Mouse (Mus musculus) right cerebral cortex, adult 2 months (tissue): ENCODE measurements around the gene Gabbr1.

Experiments used
- DNase-seq, 2 experiments: peaks; one replicate each; pipeline ENCODE4 v3.0.0; 2021 to 2022; ENCODE audit warnings: low spot score in 2 of 2

The Gabbr1 gene

DNA sequence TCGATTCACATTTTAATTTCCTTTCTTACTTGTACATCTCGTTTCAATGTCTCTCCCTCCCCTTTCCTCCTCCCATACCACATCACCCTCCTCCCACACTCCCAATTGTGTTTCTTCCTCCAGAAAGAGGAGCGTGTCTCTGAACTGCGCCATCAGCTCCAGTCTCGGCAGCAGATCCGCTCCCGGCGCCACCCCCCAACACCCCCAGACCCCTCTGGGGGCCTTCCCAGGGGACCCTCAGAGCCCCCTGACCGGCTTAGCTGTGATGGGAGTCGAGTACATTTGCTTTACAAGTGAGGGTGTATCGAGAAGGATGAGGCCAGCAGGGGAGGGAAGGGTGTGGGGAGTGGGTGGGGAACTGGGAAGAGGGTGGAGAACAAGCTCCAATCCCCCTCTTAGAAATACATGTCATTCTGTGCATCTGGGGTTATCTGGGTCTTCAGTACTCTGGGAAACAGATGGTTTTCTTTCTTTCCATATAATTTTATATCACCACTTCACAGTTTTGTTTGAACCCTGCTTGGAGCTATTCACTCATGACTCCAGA, 27.0 kb downstream of the Gabbr1 start:
- DNase-seq: no peak

DNA sequence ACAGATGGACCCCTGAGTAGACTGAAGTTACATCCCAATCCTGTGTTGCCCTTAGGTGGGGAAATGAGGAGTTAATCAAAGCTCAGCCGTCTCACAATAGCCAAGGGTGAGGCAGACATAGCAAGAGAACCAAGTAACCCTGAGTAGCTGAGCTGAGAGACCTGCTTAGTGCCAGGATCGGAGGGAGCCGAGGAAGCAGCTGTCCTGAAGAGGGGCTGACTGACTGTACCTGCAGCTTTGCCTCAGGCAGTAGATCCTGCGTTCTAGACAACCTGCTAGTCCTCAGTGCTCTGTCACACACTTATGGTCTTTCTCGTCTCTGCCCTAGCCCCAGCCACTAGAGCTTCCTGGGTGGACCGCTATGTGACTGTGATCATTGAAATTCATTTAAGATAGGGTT, 29.4 kb downstream of the Gabbr1 start:
- DNase-seq: no peak

DNA sequence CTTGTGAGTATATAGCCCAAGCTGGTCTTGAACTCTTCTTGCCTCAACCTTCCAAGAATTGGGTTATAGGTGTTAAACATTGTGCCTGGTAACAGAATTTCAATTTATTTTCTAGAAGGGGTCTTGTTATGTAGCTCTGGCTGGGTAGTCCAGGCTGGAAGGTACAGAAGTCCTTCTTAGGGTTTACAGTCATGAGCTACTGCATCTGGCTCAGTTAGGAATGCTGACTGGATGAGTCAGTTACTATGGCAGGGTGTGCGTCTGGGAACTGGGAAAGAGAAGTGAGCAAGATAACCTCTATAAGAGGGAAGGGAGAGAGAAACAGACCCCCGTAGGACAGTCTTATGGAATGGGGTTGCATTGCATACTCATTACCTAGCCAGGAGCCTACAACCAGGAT, 30.0 kb downstream of the Gabbr1 start:
- no peak for DNase-seq

GRCm38 (mm10) chr17:37078193-37078592, 32.4 kb downstream of the Gabbr1 start:
- DNase-seq: no peak

- DNase-seq: no peak
Measured at GRCm38 (mm10) chr17:37078990-37079389, 33.2 kb downstream of the Gabbr1 start.

GRCm38 (mm10) chr17:37080119-37080518, 34.4 kb downstream of the Gabbr1 start:
- no peak for DNase-seq

DNA sequence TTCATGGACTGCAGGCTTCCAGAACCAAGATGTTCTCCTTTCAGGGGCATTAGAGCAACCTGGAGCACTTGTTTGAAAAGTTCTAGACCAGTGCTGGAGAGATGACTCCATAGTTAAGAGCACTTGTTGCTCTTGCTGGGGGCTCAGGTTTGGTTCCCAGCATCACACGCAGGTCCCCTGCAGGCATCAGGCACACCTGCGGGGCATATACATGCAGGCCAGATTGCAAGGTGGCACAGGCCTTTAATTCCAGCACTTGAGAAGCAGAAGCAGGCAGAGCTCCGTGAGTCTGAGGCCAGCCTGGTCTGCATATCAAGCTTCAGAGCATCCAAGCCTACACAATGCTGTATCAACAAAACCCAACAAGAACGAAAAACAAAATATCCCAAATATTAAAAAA, 35.9 kb downstream of the Gabbr1 start:
- no peak for DNase-seq

DNA sequence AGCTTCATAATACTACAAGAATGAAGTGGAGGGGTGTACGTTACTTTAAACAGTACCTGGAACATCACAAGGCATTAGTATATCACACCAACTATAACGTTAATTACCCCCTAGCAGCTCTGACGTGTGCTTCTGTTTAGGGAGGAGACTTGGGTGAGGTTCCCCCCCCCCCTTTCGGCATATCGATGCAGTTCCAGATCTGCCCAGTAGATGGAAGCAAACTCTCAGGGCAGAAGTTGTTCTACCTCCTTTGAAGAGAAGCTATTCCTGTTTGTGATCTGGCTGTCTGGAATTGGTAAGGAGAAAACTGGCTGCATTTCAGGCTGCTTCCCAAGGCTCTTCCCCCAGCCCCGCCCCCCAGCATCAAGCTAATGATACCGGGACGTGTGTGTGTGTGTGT, 37.6 kb downstream of the Gabbr1 start:
- DNase-seq: peak in 1 of 2 experiments; percentile 69

DNA sequence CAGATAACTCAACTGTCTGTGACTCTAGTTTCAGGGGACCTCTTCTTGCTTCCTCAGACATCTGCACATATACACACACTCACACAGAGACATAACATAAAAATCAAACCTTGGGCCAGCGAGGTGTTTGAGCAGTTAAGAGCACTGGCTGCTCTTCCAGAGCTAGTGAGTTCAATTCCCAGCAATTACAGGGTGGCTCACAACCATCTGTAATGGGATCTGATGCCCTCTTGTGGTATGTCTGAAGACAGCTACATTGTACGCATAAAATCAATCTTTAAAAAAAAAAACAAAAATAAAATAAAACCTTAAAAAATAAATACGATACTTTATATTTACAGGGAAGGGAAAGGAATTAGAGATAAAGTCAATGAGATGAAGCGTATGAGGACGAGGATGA, 38.9 kb downstream of the Gabbr1 start:
- no peak for DNase-seq

DNA sequence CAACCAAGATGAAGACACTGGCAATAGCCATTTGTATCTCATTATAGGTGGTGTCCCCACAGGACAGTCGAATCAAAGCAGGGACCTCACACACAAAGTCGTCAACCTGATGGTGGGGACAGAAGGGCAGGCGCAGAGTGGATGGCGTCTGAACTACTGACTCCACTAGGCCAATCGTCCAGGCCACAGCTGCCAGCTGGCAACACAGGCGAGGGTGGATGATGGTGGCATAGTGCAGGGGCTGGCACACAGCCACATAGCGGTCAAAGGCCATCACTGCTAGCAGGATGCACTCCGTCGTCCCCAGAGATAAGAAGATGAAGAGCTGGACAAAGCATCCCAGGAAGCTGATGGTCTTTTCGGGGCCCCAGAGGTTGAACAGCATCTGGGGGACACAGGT, 39.8 kb downstream of the Gabbr1 start:
- DNase-seq: peak in 1 of 2 experiments; percentile 5

- DNase-seq: no peak
Measured at GRCm38 (mm10) chr17:37088399-37088798, 42.6 kb downstream of the Gabbr1 start, which contains the start of gene Olfr90. Gene Olfr90, minus strand, starts transcription at chr17:37088499.

GRCm38 (mm10) chr17:37092198-37092597, 46.4 kb downstream of the Gabbr1 start:
- DNase-seq: no peak

GRCm38 (mm10) chr17:37093289-37093688, 47.5 kb downstream of the Gabbr1 start:
- DNase-seq: no peak

DNA sequence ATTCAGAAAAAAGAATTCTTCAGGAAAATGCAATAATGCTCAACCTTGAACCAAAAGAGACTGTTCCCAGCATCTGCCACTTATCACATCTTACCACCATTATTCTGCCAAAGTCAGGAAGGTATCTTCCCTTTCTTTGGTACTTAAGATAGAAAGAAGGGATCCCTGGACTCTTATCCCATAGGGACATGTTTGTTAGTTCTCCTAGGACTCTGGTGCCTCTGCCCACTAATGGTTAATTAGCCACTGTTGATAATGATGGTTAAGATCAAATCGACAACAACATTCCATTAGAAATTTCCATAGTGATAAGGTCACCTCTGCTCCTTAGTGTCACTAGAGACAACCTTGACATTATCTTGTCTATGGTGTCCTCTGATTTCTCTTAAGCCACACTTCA, 52.4 kb downstream of the Gabbr1 start, which contains the start of gene Olfr91:
TSS of gene Olfr91 (minus strand) at position 101 of the 400 bp plus-strand sequence.
- no peak for DNase-seq

- no peak for DNase-seq
Measured at GRCm38 (mm10) chr17:37119988-37120387, 74.2 kb downstream of the Gabbr1 start, which contains the start of gene Olfr92. Gene Olfr92, minus strand, starts transcription at chr17:37120088.
